Mouse (Mus musculus) liver, embryonic 13.5 days (tissue): ENCODE results near the gene Calr3. TPM values are rescaled to one million over a fixed set of nuclear protein-coding genes. Genes with fewer than 3 reads are reported as not detected.

ENCODE experiments used
- ATAC-seq: fragments of 200-750 bp; cut with Nextera tagmentation; 2 replicates; pipeline ENCODE4 v1.8.0; 2017; ENCODE audit warnings: low read depth, mild to moderate bottlenecking, moderate number of reproducible peaks, moderate library complexity
- DNase-seq: peaks from one replicate; pipeline ENCODE4 v3.0.0; 2022
- H3K27ac ChIP-seq: fragments of 300-500 bp; sonication (generic); 2 replicates; pipeline ENCODE4 v1.5.1; 2015; ENCODE audit warnings: moderate library complexity, mild to moderate bottlenecking, inconsistent platforms
- H3K27me3 ChIP-seq: fragments of 300-500 bp; sonication (generic); 2 replicates; pipeline ENCODE4 v1.6.1; 2015; ENCODE audit warnings: mild to moderate bottlenecking, inconsistent platforms
- H3K36me3 ChIP-seq: fragments of 300-500 bp; sonication (generic); 2 replicates; pipeline ENCODE4 v1.6.1; 2015; ENCODE audit warnings: mild to moderate bottlenecking, inconsistent platforms
- H3K4me1 ChIP-seq: fragments of 300-500 bp; sonication (generic); replicated peaks from 2 replicates; pipeline ENCODE4 v1.6.1; 2015; ENCODE audit warnings: inconsistent platforms
- H3K4me2 ChIP-seq: fragments of 300-500 bp; sonication (generic); 2 replicates; pipeline ENCODE4 v1.6.1; 2015; ENCODE audit warnings: inconsistent platforms, mild to moderate bottlenecking, moderate library complexity
- H3K4me3 ChIP-seq: fragments of 300-500 bp; sonication (generic); replicated peaks from 2 replicates; pipeline ENCODE4 v1.5.1; 2015; ENCODE audit warnings: mild to moderate bottlenecking, inconsistent platforms
- H3K9ac ChIP-seq: fragments of 300-500 bp; sonication (generic); 2 replicates; pipeline ENCODE4 v1.6.1; 2015; ENCODE audit warnings: mild to moderate bottlenecking, inconsistent platforms
- H3K9me3 ChIP-seq: fragments of 300-500 bp; sonication (generic); replicated peaks from 2 replicates; pipeline ENCODE4 v1.6.1; 2016; ENCODE audit warnings: inconsistent platforms
- WGBS: fragments of 180-500 bp; shearing (Covaris S2); methylation state at CpG from one replicate; pipeline ENCODE4 v1.1.7; 2015; ENCODE audit not compliant: insufficient replicate concordance; 5-methylcytosine and 5-hydroxymethylcytosine counted together
- polyA plus RNA-seq: library from polyadenylated mRNA; unstranded; fragments of >200 nt; fragmentation: Nextera tagmentation; extraction: Ambion mirVana; gene quantifications from 2 replicates; pipeline ENCODE4 v1.2.1, GENCODE M21; 2015

Gene Calr3
- polyA plus RNA-seq, 1 experiment from 2014 or later = 0.93 TPM

- Histone ChIP-seq H3K4me3 (no peak overlapping the region), H3K9me3 (no peaks in the 10 kb centered on the region), H3K36me3 (no peaks in the 10 kb centered on the region), H3K4me2 (no peak overlapping the region), H3K4me1 (no peaks in the 10 kb centered on the region; the same call in 1 of the 2 replicates), H3K27ac (no peak overlapping the region), H3K27me3 (no peaks in the 10 kb centered on the region), H3K9ac (no peak overlapping the region)
- 38% methylated on average over 13 of the region's 13 CpGs for whole genome bisulfite sequencing
- DNase-seq = no peak
- ATAC-seq = no peak
Measured at GRCm38 (mm10) chr8:72429676-72430075, 14.0 kb downstream of the Calr3 start.

DNA sequence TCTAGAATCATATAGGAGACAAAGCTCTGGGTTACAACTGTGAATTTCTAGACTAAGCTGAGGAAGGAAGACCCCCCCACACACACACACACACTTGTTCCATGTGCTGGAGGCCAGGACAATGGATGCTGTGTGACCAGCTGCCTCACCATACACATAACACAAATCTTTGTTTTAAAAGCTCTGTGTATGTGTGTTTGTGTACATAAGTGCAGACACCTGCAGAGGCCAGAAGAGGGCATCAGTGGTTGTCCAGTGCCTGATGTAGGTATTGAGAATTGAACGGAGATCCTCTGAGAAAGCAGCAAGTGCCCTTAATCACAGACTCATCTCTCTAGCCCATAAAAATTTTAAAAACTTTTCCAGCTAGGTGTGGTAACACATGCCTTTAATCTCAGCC, 20.7 kb downstream of the Calr3 start:
- ATAC-seq (no peak), DNase-seq (no peak)
- peak overlapping the region; percentile 87; the same call in 1 of the 2 replicates for H3K4me2 ChIP-seq
- H3K36me3 ChIP-seq = 0 out of 2 replicates have a peak, but pooled peaks cover 9% of the 10 kb centered on the region
- no peak overlapping the region for H3K27ac ChIP-seq
- no peak overlapping the region for H3K9ac ChIP-seq
- no peaks in the 10 kb centered on the region for H3K27me3 ChIP-seq
- H3K4me1 ChIP-seq = peaks cover 43% of the 10 kb centered on the region
- 78% methylated on average over 1 of the region's 1 CpGs for WGBS
- H3K9me3 ChIP-seq = no peaks in the 10 kb centered on the region
- no peak overlapping the region for H3K4me3 ChIP-seq

GRCm38 (mm10) chr8:72421362-72422335, 22.0 kb downstream of the Calr3 start, which contains the start of gene Eps15l1:
TSS of gene Eps15l1 (minus strand) at chr8:72421460.
- no peaks in the 10 kb centered on the region for H3K9me3 ChIP-seq
- under 1% methylated on average over 48 of the region's 48 CpGs for WGBS
- H3K4me3 ChIP-seq = peak within 1 kb of the TSS; percentile 89
- peak within 1 kb of the TSS; percentile 96 for H3K27ac ChIP-seq
- ATAC-seq = peak; percentile 95
- H3K4me1 ChIP-seq = peaks cover 56% of the 10 kb centered on the region
- peak within 1 kb of the TSS; percentile 92 for H3K9ac ChIP-seq
- H3K36me3 ChIP-seq = 0 out of 2 replicates have a peak, but pooled peaks cover 12% of the 10 kb centered on the region
- peak; percentile 98 for DNase-seq
- no peaks in the 10 kb centered on the region for H3K27me3 ChIP-seq
- peak within 1 kb of the TSS; percentile 87 for H3K4me2 ChIP-seq

GRCm38 (mm10) chr8:72420571-72421361, 22.9 kb downstream of the Calr3 start:
- 1% methylated on average over 71 of the region's 73 CpGs for WGBS
- Histone ChIP-seq H3K36me3 (0 out of 2 replicates have a peak, but pooled peaks cover 12% of the 10 kb centered on the region), H3K27ac (peak overlapping the region; percentile 96), H3K4me1 (peaks cover 65% of the 10 kb centered on the region), H3K9me3 (no peaks in the 10 kb centered on the region), H3K9ac (peak overlapping the region; percentile 92), H3K4me2 (peak overlapping the region; percentile 87), H3K4me3 (peak overlapping the region; percentile 89), H3K27me3 (no peaks in the 10 kb centered on the region)
- ATAC-seq (peak; percentile 35), DNase-seq (peak; percentile 50)

DNA sequence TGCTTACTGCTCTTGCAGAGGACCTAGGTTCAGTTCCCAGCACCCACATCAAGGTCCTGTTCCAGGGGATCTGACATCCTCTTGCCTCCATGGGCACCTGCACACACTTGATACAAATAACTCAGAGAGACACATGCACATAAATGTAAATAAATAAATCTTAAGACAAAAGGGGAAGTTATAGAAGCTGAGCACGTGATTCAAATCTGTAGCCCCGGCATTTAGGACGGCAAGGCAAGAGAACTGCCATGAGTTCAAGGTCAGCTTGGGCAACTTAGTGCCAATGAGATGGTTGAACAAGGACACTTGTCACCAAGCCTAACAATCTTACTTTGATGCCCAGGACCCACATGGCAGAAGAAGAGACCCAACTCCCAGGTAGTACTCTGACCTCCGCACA, 25.6 kb downstream of the Calr3 start:
- no peak for ATAC-seq
- Histone ChIP-seq H3K4me3 (no peak overlapping the region), H3K36me3 (0 out of 2 replicates have a peak, but pooled peaks cover 12% of the 10 kb centered on the region), H3K9me3 (no peaks in the 10 kb centered on the region), H3K9ac (peak overlapping the region; percentile 65; the same call in 1 of the 2 replicates), H3K4me2 (peak overlapping the region; percentile 19; the same call in 1 of the 2 replicates), H3K27ac (peak overlapping the region; percentile 98; the same call in 1 of the 2 replicates), H3K4me1 (peaks cover 88% of the 10 kb centered on the region), H3K27me3 (no peaks in the 10 kb centered on the region)
- WGBS = 82% methylated on average over 4 of the region's 4 CpGs
- DNase-seq = no peak

DNA sequence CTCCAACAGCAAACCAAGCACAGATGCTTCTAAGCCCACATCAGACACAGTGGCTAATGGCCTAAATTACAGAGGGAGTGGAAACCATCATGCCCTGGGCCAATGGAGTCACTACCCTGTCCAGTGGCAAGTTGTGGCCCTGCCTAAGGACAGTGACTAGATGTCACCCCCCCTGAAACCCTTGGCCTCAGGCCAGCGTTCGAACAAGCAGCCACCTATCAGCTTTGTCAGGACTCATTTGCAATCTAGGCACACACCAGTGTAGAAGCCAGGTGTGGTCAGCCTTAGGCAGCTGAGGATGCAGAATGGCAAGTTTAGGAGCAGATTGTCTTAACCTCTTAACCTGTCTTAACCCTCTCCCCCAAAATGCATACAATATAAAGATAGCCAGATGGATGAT, 28.4 kb downstream of the Calr3 start:
- peak; percentile 46 for DNase-seq
- 44% methylated on average over 2 of the region's 2 CpGs for WGBS
- peak; percentile 9; the same call in 1 of the 2 replicates for ATAC-seq

GRCm38 (mm10) chr8:72413839-72414238, 29.8 kb downstream of the Calr3 start:
- H3K27ac ChIP-seq = peak overlapping the region; percentile 98
- 28% methylated on average over 7 of the region's 7 CpGs for WGBS
- H3K9me3 ChIP-seq = no peaks in the 10 kb centered on the region
- peaks cover 99% of the 10 kb centered on the region for H3K4me1 ChIP-seq
- H3K36me3 ChIP-seq = peaks cover 20% of the 10 kb centered on the region
- peak overlapping the region; percentile 72 for H3K4me2 ChIP-seq
- H3K9ac ChIP-seq = peak overlapping the region; percentile 75
- ATAC-seq (peak; percentile 99), DNase-seq (peak; percentile 88)
- no peaks in the 10 kb centered on the region for H3K27me3 ChIP-seq
- H3K4me3 ChIP-seq = peak overlapping the region; percentile 39

More for the DNA sequence above, 28.4 kb downstream of the Calr3 start:
- H3K4me1 ChIP-seq = peaks cover 100% of the 10 kb centered on the region
- peak overlapping the region; percentile 72 for H3K4me2 ChIP-seq
- no peaks in the 10 kb centered on the region for H3K27me3 ChIP-seq
- H3K9ac ChIP-seq = peak overlapping the region; percentile 65
- H3K9me3 ChIP-seq = no peaks in the 10 kb centered on the region
- H3K4me3 ChIP-seq = 0 out of 2 replicates have a peak overlapping the region, but pooled peaks have one; percentile 5
- peak overlapping the region; percentile 98 for H3K27ac ChIP-seq
- peaks cover 23% of the 10 kb centered on the region for H3K36me3 ChIP-seq

DNA sequence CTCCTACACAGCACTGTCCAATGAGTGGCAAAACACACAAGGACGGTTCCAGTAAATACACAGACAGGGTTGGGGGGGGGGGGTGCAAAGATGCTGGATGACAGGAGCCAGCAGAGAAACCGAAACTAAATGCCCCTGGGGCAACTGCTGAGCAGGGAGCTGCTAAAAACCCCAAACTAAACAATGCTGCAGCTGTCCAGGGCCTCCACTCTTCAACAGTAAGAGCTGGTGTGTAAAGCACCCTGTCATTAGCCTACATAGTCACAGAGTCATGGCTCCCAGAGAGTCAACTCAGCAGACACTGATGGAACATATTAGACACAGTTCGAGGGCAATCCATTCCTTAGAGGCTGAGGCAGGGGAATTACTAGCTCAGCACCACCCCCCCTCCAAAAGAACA, 34.2 kb downstream of the Calr3 start:
- Histone ChIP-seq H3K9me3 (no peaks in the 10 kb centered on the region), H3K9ac (0 out of 2 replicates have a peak overlapping the region, but pooled peaks have one; percentile 17), H3K36me3 (peaks cover 11% of the 10 kb centered on the region), H3K27ac (peak overlapping the region; percentile 50; the same call in 1 of the 2 replicates), H3K27me3 (no peaks in the 10 kb centered on the region), H3K4me3 (no peak overlapping the region), H3K4me1 (peaks cover 82% of the 10 kb centered on the region), H3K4me2 (no peak overlapping the region)
- ATAC-seq (no peak), DNase-seq (no peak)
- 74% methylated on average over 3 of the region's 3 CpGs for WGBS

DNA sequence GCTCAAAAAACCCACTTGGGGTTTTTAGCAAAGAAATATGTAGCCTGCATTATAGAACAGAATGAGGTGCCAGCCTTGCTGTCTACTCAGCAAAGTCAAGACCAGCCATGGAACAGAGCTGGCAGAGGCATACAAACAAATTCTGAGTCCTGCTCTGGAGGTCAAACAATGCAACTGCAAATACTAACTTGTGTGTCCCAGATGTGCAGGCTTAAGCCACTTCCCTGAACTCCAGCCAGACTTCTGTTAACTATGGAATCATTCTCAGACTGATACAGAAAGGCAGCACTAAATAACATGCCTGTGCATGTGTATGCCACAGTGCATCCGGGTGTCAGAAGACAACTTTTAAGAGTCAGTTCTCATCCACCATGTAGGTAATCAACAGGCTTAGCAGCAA, 35.8 kb downstream of the Calr3 start:
- 90% methylated on average over 1 of the region's 1 CpGs for WGBS
- DNase-seq (no peak), ATAC-seq (no peak)
- Histone ChIP-seq H3K36me3 (peaks cover 16% of the 10 kb centered on the region), H3K9ac (no peak overlapping the region; the same call in 1 of the 2 replicates), H3K4me3 (no peak overlapping the region), H3K27me3 (no peaks in the 10 kb centered on the region), H3K9me3 (no peaks in the 10 kb centered on the region), H3K4me1 (peaks cover 71% of the 10 kb centered on the region), H3K27ac (no peak overlapping the region), H3K4me2 (no peak overlapping the region)

GRCm38 (mm10) chr8:72402981-72403380, 40.7 kb downstream of the Calr3 start:
- Histone ChIP-seq H3K4me3 (no peak overlapping the region), H3K4me1 (peaks cover 49% of the 10 kb centered on the region), H3K27me3 (no peaks in the 10 kb centered on the region), H3K9ac (no peak overlapping the region), H3K36me3 (peaks cover 26% of the 10 kb centered on the region), H3K27ac (no peak overlapping the region), H3K9me3 (no peaks in the 10 kb centered on the region), H3K4me2 (no peak overlapping the region)
- ATAC-seq (no peak), DNase-seq (no peak)
- 82% methylated on average over 3 of the region's 3 CpGs for WGBS

DNA sequence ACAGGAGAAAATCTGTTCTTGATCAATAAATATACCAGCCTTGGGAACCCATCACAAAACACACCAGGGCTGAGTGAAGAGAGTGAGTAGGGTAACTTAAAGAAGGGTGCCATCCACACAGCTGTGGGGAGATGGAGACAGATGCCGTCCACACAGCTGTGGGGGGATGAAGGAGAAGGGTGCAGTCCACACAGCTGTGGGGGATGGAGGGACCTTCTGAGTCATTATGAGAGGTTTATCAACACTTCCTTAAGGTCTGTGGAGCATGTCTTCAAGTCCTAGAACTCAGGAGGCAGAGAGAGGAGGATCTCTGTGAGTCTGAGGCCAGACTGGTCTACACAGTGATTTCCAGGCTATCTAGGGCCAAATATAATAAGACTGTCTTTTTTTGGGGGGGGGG, 42.3 kb downstream of the Calr3 start:
- Histone ChIP-seq H3K27me3 (no peaks in the 10 kb centered on the region), H3K36me3 (peaks cover 41% of the 10 kb centered on the region), H3K4me1 (peaks cover 42% of the 10 kb centered on the region), H3K9ac (no peak overlapping the region), H3K9me3 (no peaks in the 10 kb centered on the region), H3K27ac (no peak overlapping the region), H3K4me3 (no peak overlapping the region), H3K4me2 (no peak overlapping the region)
- WGBS = 81% methylated on average over 1 of the region's 1 CpGs
- DNase-seq = no peak
- ATAC-seq = no peak
